Mouse (Mus musculus): Measurements from ENCODE around the gene Naa10. TPM values are rescaled to one million over a fixed set of nuclear protein-coding genes. Genes with fewer than 3 reads are reported as not detected.

Gene Naa10
- polyA plus RNA-seq, 1 experiment from 2014 or later, result 136 TPM

DNA sequence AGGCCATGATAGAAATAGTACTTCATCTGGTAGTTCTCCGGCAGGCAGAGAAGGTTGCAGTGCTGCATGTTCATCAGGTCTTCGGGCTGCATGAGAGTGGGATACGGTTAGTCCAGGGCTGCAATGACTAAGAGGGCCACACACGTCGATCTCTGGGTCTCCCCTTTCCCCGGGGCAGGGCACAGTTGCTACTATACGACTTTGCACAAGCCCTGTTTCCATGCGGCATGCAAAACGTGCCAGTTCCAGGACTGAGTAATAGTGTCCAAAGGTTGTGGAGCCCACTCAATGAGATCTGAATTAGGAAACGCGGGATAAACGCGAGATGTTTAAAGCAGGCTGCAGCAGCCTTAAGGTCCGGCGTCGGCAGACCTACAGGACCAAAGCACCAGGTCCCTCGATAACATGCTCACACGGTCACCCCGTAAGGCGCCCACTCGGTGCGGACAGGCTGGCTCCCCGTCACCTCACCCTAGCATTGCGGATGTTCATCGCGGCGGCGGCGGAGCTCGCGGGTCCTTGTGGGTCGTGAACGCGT lies 390 bp downstream of the Naa10 start:
- no peaks in the 10 kb centered on the region for H3K9me3 ChIP-seq (ENCODE audit: control insufficient read depth, low read length)
- H3K4me1 ChIP-seq (replicated peaks; ENCODE audit: control insufficient read depth, insufficient read depth, low read length), result no peaks in the 10 kb centered on the region
- peak overlapping the region; percentile 68 for H3K4me2 ChIP-seq (ENCODE audit: low read depth, low read length)
- peak; percentile 44 for ATAC-seq (ENCODE audit: low read depth)
- WGBS, result 22% methylated on average over 34 of the region's 34 CpGs
- H3K4me3 ChIP-seq (ENCODE audit: low read length), result peak overlapping the region; percentile 67
- H3K27ac ChIP-seq (ENCODE audit: low read length), result peak overlapping the region; percentile 80
- H3K9ac ChIP-seq (ENCODE audit: low read length), result peak overlapping the region; percentile 74
- no peaks in the 10 kb centered on the region for H3K27me3 ChIP-seq (ENCODE audit: control insufficient read depth, insufficient read depth, low read depth, low read length)
- no peaks in the 10 kb centered on the region for H3K36me3 ChIP-seq (ENCODE audit: control insufficient read depth, insufficient read depth, low read length)

DNA sequence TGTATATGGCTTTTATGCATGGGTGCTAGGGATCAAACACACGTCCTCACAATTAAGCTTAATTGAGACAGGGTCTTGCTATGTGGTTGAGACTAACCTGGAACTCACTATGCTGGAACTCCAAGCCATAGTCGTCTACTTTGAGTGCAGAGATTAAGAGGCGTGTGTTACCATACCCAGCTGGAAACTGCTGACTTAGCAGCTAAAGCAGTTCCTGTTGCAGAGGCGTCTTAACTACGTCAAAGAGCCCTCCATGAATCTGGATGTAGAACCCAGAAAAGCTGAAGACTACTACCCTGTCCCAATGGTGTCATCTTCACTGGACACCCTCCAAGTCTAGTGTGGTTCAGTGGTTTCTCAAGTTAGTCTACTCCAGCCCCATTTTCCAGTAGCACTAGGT lies 3.1 kb downstream of the Naa10 start:
- no peak for ATAC-seq (ENCODE audit: low read depth)
- H3K9me3 ChIP-seq (ENCODE audit: control insufficient read depth, low read length), result no peaks in the 10 kb centered on the region

DNA sequence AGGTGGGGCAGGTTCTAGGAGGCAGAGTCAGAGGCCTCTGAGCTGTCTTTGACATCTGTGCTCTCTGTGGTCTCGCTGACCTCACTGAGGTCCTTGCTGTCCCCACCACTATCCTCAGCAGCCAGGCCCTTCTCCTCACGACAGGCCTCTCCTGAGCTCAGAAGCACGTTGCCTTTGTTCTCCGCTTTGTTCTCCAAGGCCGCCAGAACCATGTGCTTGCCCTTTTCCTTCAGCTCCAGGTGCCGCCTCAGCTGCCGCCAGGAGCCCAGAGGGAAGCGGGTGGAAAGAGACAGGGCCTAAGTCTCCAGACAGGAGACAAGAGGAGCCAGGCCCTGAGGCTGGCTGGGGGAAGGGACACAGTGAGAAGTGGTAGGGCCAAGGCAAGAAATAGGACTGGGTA lies 4.8 kb downstream of the Naa10 start:
- Histone ChIP-seq H3K27me3 (ENCODE audit: control insufficient read depth, insufficient read depth, low read depth, low read length) (no peaks in the 10 kb centered on the region), H3K4me3 (ENCODE audit: low read length) (no peak overlapping the region), H3K9me3 (ENCODE audit: control insufficient read depth, low read length) (no peaks in the 10 kb centered on the region), H3K9ac (ENCODE audit: low read length) (no peak overlapping the region), H3K36me3 (ENCODE audit: control insufficient read depth, insufficient read depth, low read length) (no peaks in the 10 kb centered on the region), H3K4me1 (replicated peaks; ENCODE audit: control insufficient read depth, insufficient read depth, low read length) (no peaks in the 10 kb centered on the region), H3K4me2 (ENCODE audit: low read depth, low read length) (no peak overlapping the region), H3K27ac (ENCODE audit: low read length) (no peak overlapping the region)
- ATAC-seq (ENCODE audit: low read depth), result no peak
- WGBS, result 84% methylated on average over 8 of the region's 8 CpGs

More for the DNA sequence above, 3.1 kb downstream of the Naa10 start:
- Histone ChIP-seq H3K4me2 (ENCODE audit: low read depth, low read length) (no peak overlapping the region), H3K9ac (ENCODE audit: low read length) (no peak overlapping the region), H3K4me3 (ENCODE audit: low read length) (no peak overlapping the region), H3K4me1 (replicated peaks; ENCODE audit: control insufficient read depth, insufficient read depth, low read length) (no peaks in the 10 kb centered on the region), H3K27me3 (ENCODE audit: control insufficient read depth, insufficient read depth, low read depth, low read length) (no peaks in the 10 kb centered on the region), H3K27ac (ENCODE audit: low read length) (no peak overlapping the region), H3K36me3 (ENCODE audit: control insufficient read depth, insufficient read depth, low read length) (no peaks in the 10 kb centered on the region)
- 82% methylated on average over 5 of the region's 5 CpGs for WGBS

DNA sequence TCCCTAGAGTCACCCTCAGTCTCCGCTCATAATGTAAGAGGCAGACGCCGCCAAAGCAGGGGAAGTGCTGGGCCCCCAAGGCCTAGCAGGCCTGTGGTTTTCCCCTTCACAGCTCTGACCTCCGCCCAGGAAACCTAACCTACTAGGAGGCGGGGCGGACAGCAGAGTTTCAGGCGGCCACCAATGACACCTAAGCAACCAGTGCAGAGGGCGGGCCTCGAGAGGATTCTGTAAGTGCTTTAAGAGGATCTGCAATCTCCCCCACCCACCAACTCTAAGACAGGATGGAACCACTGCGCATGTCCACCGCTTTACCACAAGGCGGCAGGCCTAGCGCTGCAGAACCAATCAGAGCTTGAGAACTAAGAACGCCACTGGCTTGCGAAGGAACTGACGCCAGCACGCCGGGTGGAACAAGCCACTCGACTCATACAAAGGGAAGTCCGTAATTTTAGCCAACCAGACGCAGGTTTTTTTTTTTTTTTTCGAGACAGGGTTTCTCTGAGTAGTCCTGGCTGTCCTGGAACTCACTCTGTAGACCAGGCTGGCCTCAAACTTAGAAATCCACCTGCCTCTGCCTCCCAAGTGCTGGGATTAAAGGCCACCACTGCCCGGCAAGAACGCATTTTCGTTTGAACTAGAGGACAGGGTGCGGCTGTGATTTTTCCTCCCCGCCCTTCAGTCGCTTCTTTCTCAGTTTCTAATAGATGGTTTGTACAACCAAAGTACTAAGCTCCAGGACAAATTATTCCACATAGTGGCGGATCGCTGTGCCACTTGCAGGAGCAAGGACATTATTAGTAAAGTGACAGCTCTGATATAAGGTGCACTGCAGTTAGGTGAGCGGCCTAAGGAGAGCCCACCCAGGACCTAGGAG lies 6.7 kb downstream of the Naa10 start:
- Histone ChIP-seq H3K27ac (ENCODE audit: low read length) (peak overlapping the region; percentile 65), H3K4me3 (ENCODE audit: low read length) (peak overlapping the region; percentile 34), H3K4me1 (replicated peaks; ENCODE audit: control insufficient read depth, insufficient read depth, low read length) (no peaks in the 10 kb centered on the region), H3K27me3 (ENCODE audit: control insufficient read depth, insufficient read depth, low read depth, low read length) (no peaks in the 10 kb centered on the region), H3K36me3 (ENCODE audit: control insufficient read depth, insufficient read depth, low read length) (no peaks in the 10 kb centered on the region), H3K9ac (ENCODE audit: low read length) (peak overlapping the region; percentile 39; the same call in 1 of the 2 replicates), H3K4me2 (ENCODE audit: low read depth, low read length) (peak overlapping the region; percentile 48), H3K9me3 (ENCODE audit: control insufficient read depth, low read length) (no peaks in the 10 kb centered on the region)
- 20% methylated on average over 31 of the region's 31 CpGs for WGBS
- ATAC-seq (ENCODE audit: low read depth), result peak; percentile 99

DNA sequence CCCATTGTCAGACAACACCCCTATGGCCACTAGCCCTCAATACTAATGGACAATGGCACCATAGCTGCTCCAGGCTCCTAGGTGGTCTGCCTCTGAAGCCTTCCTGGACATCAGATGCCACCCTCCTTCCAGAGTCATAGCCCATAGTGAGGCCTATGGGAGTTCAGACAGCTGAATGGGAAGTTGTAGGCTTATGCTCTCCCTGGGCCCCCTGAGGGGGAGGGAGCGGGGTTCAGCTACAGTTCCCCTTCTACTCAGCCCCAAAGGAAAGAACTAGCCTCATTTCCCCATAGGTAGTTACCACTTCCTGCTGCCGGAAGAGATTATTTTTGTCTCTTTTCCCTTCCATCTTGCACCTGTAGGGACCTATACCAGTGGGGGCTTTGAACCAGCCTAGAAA lies 10.2 kb downstream of the Naa10 start:
- no peak for ATAC-seq (ENCODE audit: low read depth)
- Histone ChIP-seq H3K27me3 (ENCODE audit: control insufficient read depth, insufficient read depth, low read depth, low read length) (no peaks in the 10 kb centered on the region), H3K9ac (ENCODE audit: low read length) (no peak overlapping the region), H3K9me3 (ENCODE audit: control insufficient read depth, low read length) (no peaks in the 10 kb centered on the region), H3K27ac (ENCODE audit: low read length) (no peak overlapping the region), H3K4me3 (ENCODE audit: low read length) (no peak overlapping the region), H3K4me2 (ENCODE audit: low read depth, low read length) (peak overlapping the region; percentile 40; the same call in 1 of the 2 replicates), H3K4me1 (replicated peaks; ENCODE audit: control insufficient read depth, insufficient read depth, low read length) (no peaks in the 10 kb centered on the region), H3K36me3 (ENCODE audit: control insufficient read depth, insufficient read depth, low read length) (no peaks in the 10 kb centered on the region)
- 69% methylated on average over 2 of the region's 2 CpGs for WGBS

DNA sequence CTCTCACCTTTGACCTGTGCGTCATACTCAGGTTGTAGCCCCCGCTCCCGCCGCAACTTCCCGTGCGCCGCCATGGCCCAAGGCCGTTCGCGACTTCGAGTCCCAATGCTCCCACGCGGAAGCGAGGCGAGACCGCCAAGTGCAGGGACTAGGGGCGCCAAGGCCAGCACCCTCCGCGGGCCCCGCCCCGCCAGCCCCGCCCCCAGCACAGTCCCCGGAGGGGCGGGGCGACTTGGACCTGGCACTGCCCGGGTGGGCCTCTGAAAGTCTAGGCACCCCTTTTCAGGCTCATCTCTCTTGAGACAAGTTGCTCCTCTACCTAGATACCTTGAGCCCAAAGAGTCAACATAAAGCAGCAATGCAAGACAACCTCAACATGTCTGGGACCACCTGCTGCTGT lies 10.6 kb downstream of the Naa10 start:
- Histone ChIP-seq H3K36me3 (ENCODE audit: control insufficient read depth, insufficient read depth, low read length) (no peaks in the 10 kb centered on the region), H3K27ac (ENCODE audit: low read length) (no peak overlapping the region), H3K4me2 (ENCODE audit: low read depth, low read length) (peak overlapping the region; percentile 40), H3K9me3 (ENCODE audit: control insufficient read depth, low read length) (no peaks in the 10 kb centered on the region), H3K9ac (ENCODE audit: low read length) (peak overlapping the region; percentile 11; the same call in 1 of the 2 replicates), H3K4me1 (replicated peaks; ENCODE audit: control insufficient read depth, insufficient read depth, low read length) (no peaks in the 10 kb centered on the region), H3K27me3 (ENCODE audit: control insufficient read depth, insufficient read depth, low read depth, low read length) (no peaks in the 10 kb centered on the region), H3K4me3 (ENCODE audit: low read length) (peak overlapping the region; percentile 26)
- WGBS, result 8% methylated on average over 19 of the region's 26 CpGs
- ATAC-seq (ENCODE audit: low read depth), result no peak

DNA sequence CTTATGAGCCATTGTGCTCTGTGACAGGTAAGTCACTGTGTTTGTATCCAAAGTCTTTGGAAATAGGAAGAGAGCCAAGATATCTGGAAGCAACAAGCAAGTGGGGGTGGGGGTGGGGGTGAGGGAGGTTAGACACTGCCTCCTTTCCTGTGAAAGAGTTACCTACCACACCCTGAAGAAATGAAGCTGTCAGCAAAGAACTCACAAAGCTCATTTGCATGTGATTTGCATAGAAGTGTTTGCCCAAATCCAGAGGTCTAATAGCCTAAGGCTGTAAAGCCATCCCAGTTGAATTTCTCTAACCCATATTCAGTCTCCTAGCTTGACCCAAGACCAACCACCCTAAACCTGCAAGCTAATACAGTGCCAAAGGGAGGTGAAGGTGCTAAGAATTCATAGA lies 11.3 kb downstream of the Naa10 start:
- Histone ChIP-seq H3K27me3 (ENCODE audit: control insufficient read depth, insufficient read depth, low read depth, low read length) (no peaks in the 10 kb centered on the region), H3K4me1 (replicated peaks; ENCODE audit: control insufficient read depth, insufficient read depth, low read length) (no peaks in the 10 kb centered on the region), H3K9me3 (ENCODE audit: control insufficient read depth, low read length) (no peaks in the 10 kb centered on the region), H3K4me3 (ENCODE audit: low read length) (no peak overlapping the region), H3K27ac (ENCODE audit: low read length) (no peak overlapping the region), H3K36me3 (ENCODE audit: control insufficient read depth, insufficient read depth, low read length) (no peaks in the 10 kb centered on the region), H3K9ac (ENCODE audit: low read length) (no peak overlapping the region), H3K4me2 (ENCODE audit: low read depth, low read length) (no peak overlapping the region)
- no peak for ATAC-seq (ENCODE audit: low read depth)

DNA sequence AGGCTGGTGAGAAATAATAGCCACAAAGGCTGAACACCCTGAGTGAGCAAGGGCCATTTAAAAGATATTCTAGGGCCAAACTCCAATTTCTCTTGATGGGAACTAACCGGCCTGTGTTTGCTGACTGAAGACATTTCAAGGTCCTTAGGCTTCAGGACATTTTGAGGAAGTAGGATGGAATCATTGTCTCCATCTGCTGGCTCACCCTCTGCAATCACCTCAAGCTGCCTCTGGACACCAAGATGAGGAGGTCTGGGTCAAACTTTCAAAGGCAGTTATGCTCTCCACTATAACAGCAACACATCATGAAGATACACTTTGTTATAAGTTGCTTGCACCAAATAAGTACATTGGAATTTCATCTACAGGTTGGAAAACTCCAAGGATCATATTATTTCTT lies 11.7 kb downstream of the Naa10 start:
- H3K4me1 ChIP-seq (replicated peaks; ENCODE audit: control insufficient read depth, insufficient read depth, low read length), result no peaks in the 10 kb centered on the region
- no peak overlapping the region for H3K4me2 ChIP-seq (ENCODE audit: low read depth, low read length)
- no peak overlapping the region for H3K27ac ChIP-seq (ENCODE audit: low read length)
- no peaks in the 10 kb centered on the region for H3K27me3 ChIP-seq (ENCODE audit: control insufficient read depth, insufficient read depth, low read depth, low read length)
- no peak overlapping the region for H3K9ac ChIP-seq (ENCODE audit: low read length)
- no peaks in the 10 kb centered on the region for H3K9me3 ChIP-seq (ENCODE audit: control insufficient read depth, low read length)
- no peaks in the 10 kb centered on the region for H3K36me3 ChIP-seq (ENCODE audit: control insufficient read depth, insufficient read depth, low read length)
- WGBS, result 74% methylated on average over 1 of the region's 1 CpGs
- H3K4me3 ChIP-seq (ENCODE audit: low read length), result no peak overlapping the region
- ATAC-seq (ENCODE audit: low read depth), result no peak

DNA sequence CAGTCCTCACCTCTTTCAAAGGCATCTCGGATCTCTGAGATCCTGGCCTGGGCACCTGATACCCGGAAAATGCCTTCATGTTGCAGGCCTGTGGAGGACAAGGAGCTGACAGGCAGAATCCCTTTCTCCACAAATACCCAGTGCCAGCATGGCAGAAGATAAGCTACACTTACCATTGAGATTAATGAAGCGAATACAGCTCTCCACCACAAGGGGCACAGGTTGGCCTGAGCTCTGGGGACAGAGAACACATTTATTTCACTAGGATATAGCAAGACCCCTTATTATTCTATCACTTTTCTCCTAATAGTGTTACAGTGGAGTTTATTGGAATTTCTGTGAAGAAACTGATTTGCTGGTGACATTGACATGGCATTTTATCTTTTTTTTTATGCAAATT lies 23.8 kb downstream of the Naa10 start:
- Histone ChIP-seq H3K4me2 (ENCODE audit: low read depth, low read length) (no peak overlapping the region), H3K36me3 (ENCODE audit: control insufficient read depth, insufficient read depth, low read length) (no peaks in the 10 kb centered on the region), H3K4me1 (replicated peaks; ENCODE audit: control insufficient read depth, insufficient read depth, low read length) (no peaks in the 10 kb centered on the region), H3K27me3 (ENCODE audit: control insufficient read depth, insufficient read depth, low read depth, low read length) (no peaks in the 10 kb centered on the region), H3K9me3 (ENCODE audit: control insufficient read depth, low read length) (no peaks in the 10 kb centered on the region), H3K4me3 (ENCODE audit: low read length) (no peak overlapping the region), H3K9ac (ENCODE audit: low read length) (no peak overlapping the region), H3K27ac (ENCODE audit: low read length) (no peak overlapping the region)
- 60% methylated on average over 3 of the region's 3 CpGs for WGBS
- no peak for ATAC-seq (ENCODE audit: low read depth)

All from lung, embryonic 16.5 days (tissue).